Mouse (Mus musculus): Measurements from ENCODE around the gene Foxb1. TPM values are rescaled to one million over a fixed set of nuclear protein-coding genes. Genes with fewer than 3 reads are reported as not detected.

Foxb1 gene
- polyA plus RNA-seq (2014; fragmentation: Illumina TruSeq; extraction: RNeasy Lipid Tissue Mini Kit (QIAGEN cat#74804); ENCODE audit: low read depth, low replicate concordance), result not detected

GRCm38 (mm10) chr9:69760371-69761301 lies at the start of gene Foxb1:
TSS of gene Foxb1 (minus strand) at chr9:69760940.

Other genes starting within 250 kb of the Foxb1 start
- 77.8 TPM for gene Bnip2, start 228.5 kb upstream of the Foxb1 start, polyA plus RNA-seq (2014; fragmentation: Illumina TruSeq; extraction: RNeasy Lipid Tissue Mini Kit (QIAGEN cat#74804); ENCODE audit: low read depth, low replicate concordance)

All from testis, adult 10 weeks (tissue).